Mouse (Mus musculus) C2C12 (cell line): ENCODE data around the gene Wdr64.

ENCODE experiments used
- CTCF ChIP-seq: IDR thresholded peaks from one replicate; pipeline ENCODE4 v1.5.1; 2011; ENCODE audit not compliant: control insufficient read depth, insufficient read depth, insufficient read length
- MAX ChIP-seq: IDR thresholded peaks from one replicate; pipeline ENCODE4 v1.6.1; 2011; ENCODE audit warnings: mild to moderate bottlenecking, control low read depth
- USF1 ChIP-seq: IDR thresholded peaks from one replicate; pipeline ENCODE4 v1.6.1; 2011; ENCODE audit warnings: low read depth, mild to moderate bottlenecking, control low read depth, moderate library complexity

DNA sequence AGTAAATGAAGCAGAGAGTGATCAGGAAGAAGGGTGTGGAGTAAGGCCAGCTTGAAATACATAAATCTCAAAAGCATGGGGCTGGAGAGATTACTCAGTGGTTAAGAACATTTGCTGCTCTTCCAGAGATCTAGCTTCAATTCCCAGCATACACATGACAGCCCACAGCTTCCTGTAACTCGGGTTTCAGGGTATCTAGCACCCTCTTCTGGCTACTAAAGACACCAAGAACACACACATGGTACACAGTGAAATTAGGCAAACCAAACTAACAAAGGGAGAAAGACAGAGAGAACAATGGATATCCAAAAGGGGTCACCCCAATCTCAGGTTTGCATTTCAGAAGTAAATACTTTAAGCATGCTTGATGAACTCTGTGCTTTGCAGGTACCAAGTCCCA lies 113.2 kb downstream of the Wdr64 start:
- TF ChIP-seq CTCF (no peak), MAX (no peak), USF1 (no peak)
